Mouse (Mus musculus) spleen, postnatal 10 days (tissue): ENCODE measurements around the gene Psg26.
"Not testable (repeated sequence)": the region's sequence is repeated elsewhere in the genome, so short reads cannot be mapped to it uniquely, and the experiment has no call there.

Experiments used
- DNase-seq, 2 experiments: peaks; one replicate each; pipeline ENCODE4 v3.0.0; 2021 to 2022; ENCODE audit warnings: low spot score in 2 of 2

The Psg26 gene

DNA sequence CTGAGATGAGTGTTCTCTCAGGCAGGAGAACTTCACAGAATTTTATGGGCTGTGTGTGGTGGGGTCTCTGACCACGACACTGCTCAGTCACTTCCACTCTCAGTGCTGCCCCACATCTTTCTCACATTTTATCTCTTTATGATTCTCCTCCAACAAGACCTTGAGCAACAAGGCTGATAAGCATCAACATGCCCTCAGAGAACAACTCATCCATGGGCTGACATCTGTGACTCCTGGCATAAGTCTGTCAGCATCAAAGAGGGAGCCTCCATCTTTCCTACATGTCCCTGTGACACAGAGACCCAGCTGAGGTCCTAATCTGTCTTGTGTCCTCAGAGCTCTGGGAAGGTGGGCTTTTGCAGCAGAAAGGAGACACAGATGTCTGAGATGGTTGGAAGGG, at the start of gene Psg26:
Gene Psg26 (minus strand): TSS at position 101 of the 400 bp plus-strand sequence.
- no peak for DNase-seq

DNA sequence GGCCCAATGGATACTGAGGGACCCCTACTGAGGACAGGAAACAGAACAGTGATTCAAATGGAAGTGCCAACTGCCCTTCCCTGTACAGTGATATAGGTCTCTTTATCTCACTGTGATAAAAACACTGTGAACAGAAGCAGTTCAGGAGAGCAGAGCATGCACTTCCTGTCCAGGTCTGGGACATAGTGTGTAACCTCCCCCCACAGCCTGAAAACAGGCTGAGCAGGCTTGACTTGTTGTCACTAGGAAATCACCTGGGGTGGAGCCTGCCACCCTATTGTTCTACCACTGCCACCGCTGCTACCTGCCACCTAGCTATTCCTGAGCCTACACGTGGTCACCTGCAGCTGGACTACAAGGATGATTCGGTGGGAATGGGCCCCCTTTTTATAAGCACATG, 49.4 kb upstream of the Psg26 start:
- DNase-seq, result no peak

DNA sequence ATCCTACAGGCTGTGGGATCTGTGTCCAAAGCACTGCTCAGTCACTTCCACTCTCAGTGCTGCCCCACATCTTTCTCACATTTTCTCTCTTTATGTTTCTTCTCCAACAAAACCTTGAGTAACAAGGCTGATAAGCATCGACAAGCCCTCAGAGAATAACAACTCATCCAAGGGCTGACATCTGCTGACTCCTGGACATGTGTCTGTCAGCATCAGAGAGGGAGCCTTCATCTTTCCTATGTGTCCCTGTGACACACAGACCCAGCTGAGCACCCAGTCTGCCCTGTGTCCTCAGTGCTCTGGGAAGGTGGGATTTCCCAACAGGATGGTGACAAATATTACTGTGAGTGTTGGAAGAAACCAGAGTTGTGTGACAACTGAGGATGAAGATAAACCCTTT, 48.2 kb upstream of the Psg26 start, which contains the start of gene Psg25:
Gene Psg25 (minus strand): TSS at position 101 of the 400 bp plus-strand sequence.
- DNase-seq, result no peak

- no peak for DNase-seq
Observed at GRCm38 (mm10) chr7:18524668-18525067, 40.7 kb upstream of the Psg26 start.

- not testable (repeated sequence) for DNase-seq
Observed at GRCm38 (mm10) chr7:18512848-18513247, 28.9 kb upstream of the Psg26 start.

- not testable (repeated sequence) for DNase-seq
Observed at GRCm38 (mm10) chr7:18512417-18512816, 28.4 kb upstream of the Psg26 start.

DNA sequence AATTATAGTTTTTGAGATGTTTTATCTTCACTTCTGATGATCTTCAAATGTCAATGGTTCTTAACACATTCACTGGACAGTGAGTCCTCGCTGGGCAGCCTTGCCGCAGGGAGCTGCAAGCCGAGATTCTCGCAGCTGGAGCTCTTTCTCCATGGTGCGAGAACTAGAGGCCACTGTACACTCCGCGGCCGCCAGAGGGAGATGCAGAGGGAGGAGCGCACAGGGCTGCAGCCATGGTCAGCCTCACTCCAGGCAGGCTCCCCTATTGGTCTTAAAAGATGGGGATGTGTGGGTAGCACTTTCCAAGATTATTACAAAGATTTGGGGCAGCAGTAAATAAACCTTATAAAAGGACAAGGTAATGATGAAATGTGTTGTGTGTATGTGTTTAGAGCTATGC, 27.5 kb upstream of the Psg26 start:
- no peak for DNase-seq

GRCm38 (mm10) chr7:18431941-18432340, 52.0 kb downstream of the Psg26 start, which contains the start of gene Psg28:
Gene Psg28, minus strand, starts transcription at chr7:18432041.
- DNase-seq, result not testable (repeated sequence)
